23 mouse cellular contexts compared by ENCODE assay signal in the genomic region with DNA sequence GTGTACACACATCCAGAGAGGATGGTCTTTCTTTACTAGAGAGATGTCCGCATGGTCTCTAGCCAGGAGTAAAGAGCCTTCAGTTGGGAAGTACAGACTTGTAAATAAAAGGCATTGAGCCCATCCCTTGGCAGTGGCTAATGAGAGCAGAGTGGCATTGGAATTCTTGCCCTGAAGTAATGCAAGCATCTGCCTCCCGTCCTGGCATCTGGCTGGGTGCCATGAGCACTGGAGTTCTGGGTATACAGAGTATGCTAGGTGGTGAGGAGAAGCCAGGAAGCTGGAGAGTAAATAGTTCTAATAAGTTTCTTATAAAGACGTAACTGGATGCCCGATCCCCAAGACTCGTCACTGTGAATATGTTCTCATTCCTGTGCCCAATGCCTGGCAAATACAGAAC.
DNase-seq lines count a peak whose midpoint lies in the region; ATAC-seq and TF ChIP-seq lines count a peak whose summit lies in the region.
"Had no signal": no experiment of that assay in that cellular context is flagged by ENCODE, and none has a peak within 500 bp of the region (broad histone marks: within the 10 kb centered on the region; RNA-seq: fewer than 3 reads in every experiment).

No protein-coding gene starts in this region.

- H3K4me2 ChIP-seq in forebrain, embryonic 14.5 days (ENCODE audit: low read length), result no peak overlapping the region
- no peak overlapping the region for H3K4me2 ChIP-seq in forebrain, embryonic 15.5 days (replicated peaks)
- H3K4me2 ChIP-seq: embryonic facial prominence, embryonic 12.5 days; forebrain, embryonic 13.5 days had no signal

- no peak for ATAC-seq in forebrain, embryonic 14.5 days
- no peak for ATAC-seq in forebrain, embryonic 15.5 days (replicated peaks)
- ATAC-seq: activated CD4-positive, CD25-positive, alpha-beta regulatory T cell, adult 4 months; CD4-positive, CD25-positive, alpha-beta regulatory T cell, adult 4 months; forebrain, embryonic 13.5 days; forebrain, postnatal 0 days; Patski had no signal

- intact Hi-C loops in heart, adult 2 months (cut with DNase I), result loop anchor here (10.0 kb wide), 1 partner anchor 549 kb away; no protein-coding TSS in a partner anchor
- intact Hi-C loops in left cerebral cortex, postnatal 4 days (cut with DNase I), result loop anchor here (5.0 to 10.0 kb wide), 2 partner anchors 191 to 546 kb away; no protein-coding TSS in a partner anchor

- H3K27ac ChIP-seq in cerebellum, adult 2 months (ENCODE audit: insufficient read depth, low read length), result no peak overlapping the region
- no peak overlapping the region for H3K27ac ChIP-seq in forebrain, embryonic 14.5 days (ENCODE audit: low read depth, low read length)
- H3K27ac ChIP-seq in forebrain, embryonic 15.5 days (replicated peaks), result no peak overlapping the region
- H3K27ac ChIP-seq in heart, adult 2 months, result no peak overlapping the region
- H3K27ac ChIP-seq: embryonic facial prominence, embryonic 10.5 days; embryonic facial prominence, embryonic 12.5 days; forebrain, embryonic 13.5 days had no signal

- TF ChIP-seq POLR2A in cerebellum, adult 2 months (IDR thresholded peaks at IDR 0.05; ENCODE audit: borderline replicate concordance, insufficient read depth, low read length), result no peak
- TF ChIP-seq POLR2A in heart, adult 2 months (IDR thresholded peaks at IDR 0.05; ENCODE audit: insufficient read depth, low read depth, low read length), result no peak

- no peak for TF ChIP-seq CTCF in cerebellum, adult 2 months (IDR thresholded peaks at IDR 0.05; ENCODE audit: borderline replicate concordance, insufficient read depth, low read depth, low read length)
- no peak for TF ChIP-seq CTCF in heart, adult 2 months (IDR thresholded peaks at IDR 0.05)

- no peaks in the 10 kb centered on the region for H3K27me3 ChIP-seq in cerebellum, adult 2 months (ENCODE audit: control insufficient read depth, insufficient read depth, low read length)
- H3K27me3 ChIP-seq in forebrain, embryonic 14.5 days (replicated peaks; ENCODE audit: control insufficient read depth, insufficient read depth, low read length), result no peaks in the 10 kb centered on the region
- no peaks in the 10 kb centered on the region for H3K27me3 ChIP-seq in forebrain, embryonic 15.5 days
- 0 out of 2 replicates have a peak, but pooled peaks cover 3% of the 10 kb centered on the region for H3K27me3 ChIP-seq in heart, adult 2 months (ENCODE audit: control insufficient read depth, insufficient read depth, low read length)
- H3K27me3 ChIP-seq: CH12.LX; embryonic facial prominence, embryonic 12.5 days; forebrain, embryonic 13.5 days; Patski had no signal

- no peak overlapping the region for H3K4me3 ChIP-seq in cerebellum, adult 2 months (replicated peaks; ENCODE audit: insufficient read depth, low read depth, low read length)
- no peak overlapping the region for H3K4me3 ChIP-seq in forebrain, embryonic 14.5 days (ENCODE audit: low read depth, low read length)
- no peak overlapping the region for H3K4me3 ChIP-seq in forebrain, embryonic 15.5 days
- H3K4me3 ChIP-seq in heart, adult 2 months, result no peak overlapping the region
- H3K4me3 ChIP-seq: embryonic facial prominence, embryonic 10.5 days; embryonic facial prominence, embryonic 12.5 days; forebrain, embryonic 13.5 days had no signal

- peak; percentile 60 to 68 for DNase-seq in cerebellum, postnatal 10 days
- DNase-seq in cerebellum, adult 2 months, result no peak
- DNase-seq in forebrain, embryonic 14.5 days (ENCODE audit: low spot score), result peak; percentile 27
- DNase-seq in heart, adult 11 months, result peak; percentile 21
- DNase-seq in heart, adult 2 months, result no peak
- DNase-seq in left cerebral cortex, postnatal 4 days, result peak; percentile 46
- DNase-seq in left cerebral cortex, adult 11 months (ENCODE audit: low spot score), result no peak
- DNase-seq: adrenal gland, adult 8-10 months; adrenal gland, postnatal 25 days; B cell, adult 2 months; cerebellum, adult 11 months; cerebellum, adult 18-20 months; cerebellum, adult 9-10 months; forebrain, postnatal 0 days had no signal

- H3K79me2 ChIP-seq in heart, adult 2 months (replicated peaks; ENCODE audit: control insufficient read depth, insufficient read depth, low read length), result no peaks in the 10 kb centered on the region

- no peaks in the 10 kb centered on the region for H3K36me3 ChIP-seq in forebrain, embryonic 14.5 days (ENCODE audit: control insufficient read depth, insufficient read depth, low read length)
- H3K36me3 ChIP-seq in forebrain, embryonic 15.5 days, result no peaks in the 10 kb centered on the region
- H3K36me3 ChIP-seq in heart, adult 2 months (ENCODE audit: control insufficient read depth, insufficient read depth, low read length), result no peaks in the 10 kb centered on the region
- H3K36me3 ChIP-seq: embryonic facial prominence, embryonic 10.5 days; embryonic facial prominence, embryonic 12.5 days; G1E had no signal

- WGBS in cerebellum, adult 2 months, result 56% methylated on average over 5 of the region's 5 CpGs
- 76% methylated on average over 5 of the region's 5 CpGs for WGBS in forebrain, embryonic 14.5 days
- WGBS in forebrain, embryonic 15.5 days, result 61% methylated on average over 5 of the region's 5 CpGs
- 85% methylated on average over 5 of the region's 5 CpGs for WGBS in heart, adult 2 months

- no peaks in the 10 kb centered on the region for H3K4me1 ChIP-seq in cerebellum, adult 2 months (ENCODE audit: control insufficient read depth, insufficient read depth, low read length)
- no peaks in the 10 kb centered on the region for H3K4me1 ChIP-seq in forebrain, embryonic 14.5 days (ENCODE audit: control insufficient read depth, insufficient read depth, low read length)
- H3K4me1 ChIP-seq in forebrain, embryonic 15.5 days, result peaks cover 7% of the 10 kb centered on the region; the same call in 1 of the 2 replicates
- no peaks in the 10 kb centered on the region for H3K4me1 ChIP-seq in heart, adult 2 months (ENCODE audit: control insufficient read depth, insufficient read depth, low read length)
- H3K4me1 ChIP-seq: forebrain, embryonic 13.5 days had no signal

- H3K9ac ChIP-seq in forebrain, embryonic 14.5 days (ENCODE audit: low read length), result no peak overlapping the region
- H3K9ac ChIP-seq in forebrain, embryonic 15.5 days (replicated peaks), result no peak overlapping the region
- H3K9ac ChIP-seq in heart, adult 2 months (ENCODE audit: low read depth, low read length), result no peak overlapping the region
- H3K9ac ChIP-seq: embryonic facial prominence, embryonic 12.5 days; forebrain, embryonic 13.5 days; forebrain, postnatal 0 days had no signal

- no peaks in the 10 kb centered on the region for H3K9me3 ChIP-seq in forebrain, embryonic 14.5 days (replicated peaks; ENCODE audit: control insufficient read depth, low read length)
- no peaks in the 10 kb centered on the region for H3K9me3 ChIP-seq in forebrain, embryonic 15.5 days
- H3K9me3 ChIP-seq: embryonic facial prominence, embryonic 10.5 days; embryonic facial prominence, embryonic 12.5 days; forebrain, embryonic 13.5 days had no signal

- TF ChIP-seq EP300 in heart, adult 2 months (IDR thresholded peaks at IDR 0.05; ENCODE audit: insufficient read depth, low read depth, low read length), result no peak

Comparison
In these comparisons a context has a peak if more than half of its experiments do, and no peak if none do; other contexts are left out.
1. DNase-seq: peak in cerebellum, postnatal 10 days (2 of 2), forebrain, embryonic 14.5 days (single experiment), heart, adult 11 months (single experiment) and left cerebral cortex, postnatal 4 days (single experiment); none in cerebellum, adult 2 months (0 of 2), heart, adult 2 months (0 of 2) and left cerebral cortex, adult 11 months (single experiment).